Mouse (Mus musculus) neural tube, embryonic 11.5 days (tissue): Measurements from ENCODE around the gene Smyd5. TPM values are rescaled to one million over a fixed set of nuclear protein-coding genes. Genes with fewer than 3 reads are reported as not detected.

ENCODE experiments used
- ATAC-seq: fragments of 200-750 bp; cut with Nextera tagmentation; 2 replicates; pipeline ENCODE4 v1.8.0; 2017; ENCODE audit warnings: moderate number of reproducible peaks, mild to moderate bottlenecking, moderate TSS enrichment, moderate library complexity; ENCODE audit not compliant: insufficient read depth, low FRiP score, low TSS enrichment
- DNase-seq: peaks from one replicate; pipeline ENCODE4 v3.0.0-alpha.2; 2015; ENCODE audit warnings: low spot score
- H3K27ac ChIP-seq: fragments of 300-500 bp; sonication (generic); 2 replicates; pipeline ENCODE4 v1.5.1; 2014; ENCODE audit warnings: low read depth, mild to moderate bottlenecking, low read length
- H3K27me3 ChIP-seq: fragments of 300-500 bp; sonication (generic); 2 replicates; pipeline ENCODE4 v1.6.1; 2014; ENCODE audit warnings: mild to moderate bottlenecking, low read length, mixed read lengths; ENCODE audit not compliant: control insufficient read depth, insufficient read depth
- H3K36me3 ChIP-seq: fragments of 300-500 bp; sonication (generic); 2 replicates; pipeline ENCODE4 v1.6.1; 2014; ENCODE audit warnings: mild to moderate bottlenecking, low read length, moderate library complexity, mixed read lengths; ENCODE audit not compliant: control insufficient read depth, insufficient read depth
- H3K4me1 ChIP-seq: fragments of 300-500 bp; sonication (generic); 2 replicates; pipeline ENCODE4 v1.6.1; 2014; ENCODE audit warnings: low read length, mixed read lengths; ENCODE audit not compliant: control insufficient read depth, insufficient read depth
- H3K4me2 ChIP-seq: fragments of 300-500 bp; sonication (generic); 2 replicates; pipeline ENCODE4 v1.6.1; 2014; ENCODE audit warnings: low read depth, mild to moderate bottlenecking, moderate library complexity
- H3K4me3 ChIP-seq: fragments of 300-500 bp; sonication (generic); 2 replicates; pipeline ENCODE4 v1.5.1; 2014; ENCODE audit warnings: low read depth, low read length
- H3K9ac ChIP-seq: fragments of 300-500 bp; sonication (generic); 2 replicates; pipeline ENCODE4 v1.6.1; 2014; ENCODE audit warnings: mild to moderate bottlenecking, low read length
- H3K9me3 ChIP-seq: fragments of 300-500 bp; sonication (generic); 2 replicates; pipeline ENCODE4 v1.6.1; 2016; ENCODE audit warnings: low read length; ENCODE audit not compliant: control insufficient read depth
- WGBS: fragments of 180-500 bp; shearing (Covaris S2); extraction: QIAGEN DNeasy Blood & Tissue Kit; methylation state at CpG from one replicate; pipeline ENCODE4 v1.1.7; 2014; 5-methylcytosine and 5-hydroxymethylcytosine counted together
- polyA plus RNA-seq: library from polyadenylated mRNA; unstranded; fragments of >200 nt; fragmentation: Nextera tagmentation; extraction: Ambion mirVana; gene quantifications from 2 replicates; pipeline ENCODE4 v1.2.1, GENCODE M21; 2014

Smyd5 gene
- polyA plus RNA-seq, 1 experiment from 2014 or later: 56.9 TPM

DNA sequence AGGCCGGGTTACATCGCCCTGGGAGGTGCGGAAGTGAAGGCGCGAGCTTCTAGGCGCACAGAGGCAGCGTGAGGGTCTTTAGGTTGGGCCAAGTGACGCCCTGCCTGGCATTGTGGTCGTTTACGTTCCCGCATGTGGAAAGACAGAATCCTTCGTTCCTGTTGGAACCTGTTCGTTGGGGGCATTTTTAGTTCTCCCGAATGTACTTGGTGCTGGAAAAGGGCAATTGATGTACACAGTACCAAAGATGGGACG is 20.5 kb downstream of the Smyd5 start:
- H3K4me1 ChIP-seq: peaks cover 18% of the 10 kb centered on the region
- ATAC-seq: no peak

DNA sequence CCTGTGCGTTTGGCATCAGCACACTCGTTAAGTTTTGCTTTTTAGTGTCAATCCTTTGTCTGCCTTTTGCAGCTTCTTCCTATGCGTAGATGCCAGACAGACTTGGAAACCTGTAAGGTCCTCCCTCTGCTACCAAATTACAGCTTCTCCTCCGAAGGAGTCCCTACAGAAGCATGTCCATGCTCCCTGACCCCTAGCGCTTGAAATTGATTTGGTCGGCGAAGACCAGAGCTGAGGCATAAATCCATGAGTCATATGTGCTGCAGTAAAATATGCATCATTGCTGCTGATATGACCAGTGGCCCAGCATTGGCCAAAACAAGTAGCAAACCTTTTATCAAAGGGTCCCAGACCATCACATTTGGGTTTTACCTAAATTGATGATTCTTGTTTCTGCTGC is 21.0 kb downstream of the Smyd5 start:
- Histone ChIP-seq H3K9me3 (no peaks in the 10 kb centered on the region), H3K27me3 (no peaks in the 10 kb centered on the region), H3K27ac (0 out of 2 replicates have a peak overlapping the region, but pooled peaks have one; percentile 93), H3K9ac (peak overlapping the region; percentile 96), H3K4me2 (peak overlapping the region; percentile 89), H3K4me1 (peaks cover 18% of the 10 kb centered on the region), H3K4me3 (peak overlapping the region; percentile 90), H3K36me3 (no peaks in the 10 kb centered on the region)
- WGBS: 19% methylated on average over 7 of the region's 7 CpGs
- ATAC-seq (no peak), DNase-seq (no peak)

More for the DNA sequence above, 20.5 kb downstream of the Smyd5 start:
- H3K4me3 ChIP-seq: peak overlapping the region; percentile 90
- WGBS: under 1% methylated on average over 15 of the region's 15 CpGs
- no peak for DNase-seq
- peak overlapping the region; percentile 93 for H3K27ac ChIP-seq
- no peaks in the 10 kb centered on the region for H3K27me3 ChIP-seq
- peak overlapping the region; percentile 89 for H3K4me2 ChIP-seq
- peak overlapping the region; percentile 96 for H3K9ac ChIP-seq
- H3K36me3 ChIP-seq: no peaks in the 10 kb centered on the region
- no peaks in the 10 kb centered on the region for H3K9me3 ChIP-seq

DNA sequence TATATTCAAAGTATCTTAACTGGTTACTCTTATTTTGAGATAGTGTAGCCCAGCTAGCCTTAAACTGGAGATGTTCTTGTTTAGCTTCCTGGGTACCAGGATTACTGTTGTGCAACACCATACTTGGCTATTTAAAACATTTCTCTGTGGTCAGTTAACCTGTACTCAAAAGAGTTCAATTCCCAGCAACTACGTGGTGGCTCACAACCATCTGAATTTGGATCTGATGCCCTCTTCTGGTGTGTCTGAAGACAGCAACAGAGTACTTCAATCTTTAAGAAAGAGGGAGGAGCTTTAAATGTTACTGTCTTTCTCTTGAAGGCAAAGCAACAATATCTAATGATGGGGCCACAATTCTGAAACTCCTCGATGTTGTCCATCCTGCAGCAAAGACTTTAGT is 27.8 kb downstream of the Smyd5 start:
- no peak overlapping the region for H3K27ac ChIP-seq
- ATAC-seq: no peak
- no peaks in the 10 kb centered on the region for H3K27me3 ChIP-seq
- 88% methylated on average over 2 of the region's 2 CpGs for WGBS
- H3K4me2 ChIP-seq: no peak overlapping the region
- DNase-seq: no peak
- H3K9me3 ChIP-seq: no peaks in the 10 kb centered on the region
- no peak overlapping the region for H3K9ac ChIP-seq
- H3K36me3 ChIP-seq: peaks cover 25% of the 10 kb centered on the region
- no peaks in the 10 kb centered on the region for H3K4me1 ChIP-seq
- no peak overlapping the region for H3K4me3 ChIP-seq

DNA sequence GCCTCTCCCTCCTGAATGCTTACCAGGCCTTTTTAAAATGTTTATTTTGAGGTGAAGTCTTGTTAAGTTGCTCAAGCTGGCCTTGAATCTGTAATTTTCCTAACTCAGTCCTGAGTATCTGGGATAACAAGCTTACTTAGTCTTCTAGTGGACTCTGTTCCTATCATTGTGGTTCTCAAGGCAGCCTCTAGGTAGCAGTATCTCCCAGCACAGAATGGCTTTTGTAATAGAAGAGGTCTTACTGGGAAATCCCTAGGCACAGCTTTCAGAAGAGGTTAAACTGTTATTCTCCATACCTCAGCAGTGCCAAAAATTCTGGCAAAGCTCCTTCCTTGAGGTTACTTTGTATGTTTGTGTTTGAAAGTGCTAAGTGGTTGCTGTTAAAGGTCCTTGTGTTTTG is 33.6 kb downstream of the Smyd5 start:
- ATAC-seq (no peak), DNase-seq (no peak)
- Histone ChIP-seq H3K4me3 (no peak overlapping the region), H3K36me3 (peaks cover 39% of the 10 kb centered on the region), H3K9me3 (no peaks in the 10 kb centered on the region), H3K27me3 (no peaks in the 10 kb centered on the region), H3K4me2 (no peak overlapping the region), H3K4me1 (no peaks in the 10 kb centered on the region), H3K27ac (no peak overlapping the region), H3K9ac (no peak overlapping the region)

DNA sequence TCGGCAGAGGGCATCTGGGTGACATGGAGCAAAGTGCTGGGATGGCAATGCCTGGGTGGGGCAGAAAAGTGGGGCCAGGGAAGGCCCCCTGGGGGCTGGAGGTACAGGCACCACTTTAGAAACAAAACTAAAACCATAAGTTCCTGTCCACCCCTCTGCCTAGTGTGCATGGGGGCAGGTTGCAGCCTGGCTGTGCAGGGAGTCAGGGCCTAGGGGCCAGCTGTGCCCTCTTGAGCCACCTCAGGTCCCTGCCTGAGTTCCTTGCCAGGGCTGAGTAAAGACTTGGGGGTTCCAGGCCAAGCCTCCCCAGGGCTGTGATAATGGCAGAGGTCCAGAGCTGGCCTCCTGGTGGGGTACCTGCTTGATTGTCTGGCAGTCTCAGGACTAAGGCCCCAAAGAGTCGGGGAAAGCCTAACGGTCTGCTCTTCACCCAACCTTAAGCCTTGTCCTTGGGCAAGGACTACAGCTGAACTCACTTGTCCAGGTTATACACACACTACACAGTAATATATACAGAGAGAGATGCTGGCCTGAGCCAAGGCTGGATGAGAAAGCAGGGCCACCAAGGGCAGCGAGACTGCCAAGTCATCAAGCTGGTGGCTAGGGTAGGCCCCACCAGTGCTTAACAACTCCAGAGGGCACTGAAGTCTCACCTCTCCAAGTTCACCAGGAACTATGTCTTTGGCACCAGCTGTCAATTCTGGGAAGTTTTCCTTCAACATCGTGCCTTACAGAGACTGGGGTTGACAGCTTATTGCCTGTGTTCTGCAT is 38.1 kb downstream of the Smyd5 start:
- no peak for ATAC-seq
- H3K36me3 ChIP-seq: peaks cover 20% of the 10 kb centered on the region

DNA sequence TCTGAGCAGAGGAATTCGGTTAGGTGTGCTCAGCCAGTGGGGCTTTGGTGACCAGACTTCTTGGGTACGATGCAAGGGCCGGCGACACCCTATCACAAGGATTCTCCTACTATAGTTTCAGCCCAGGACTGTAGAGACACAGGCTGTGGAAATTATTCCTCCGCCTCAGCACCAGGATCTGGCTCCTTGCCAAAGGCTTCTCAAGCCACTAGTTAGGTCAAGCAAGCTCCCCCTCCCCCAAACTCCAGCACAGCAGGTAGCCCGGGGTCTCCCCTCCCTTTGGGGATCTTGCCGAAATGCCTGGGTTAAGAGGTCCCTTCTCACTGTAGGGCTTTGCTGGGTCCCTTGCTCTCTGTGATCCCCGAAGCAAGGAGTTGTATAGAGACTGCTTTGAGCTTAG is 40.2 kb downstream of the Smyd5 start:
- H3K9me3 ChIP-seq: no peaks in the 10 kb centered on the region
- no peak overlapping the region for H3K4me3 ChIP-seq
- no peaks in the 10 kb centered on the region for H3K27me3 ChIP-seq
- no peak overlapping the region for H3K4me2 ChIP-seq
- H3K9ac ChIP-seq: no peak overlapping the region
- WGBS: 73% methylated on average over 8 of the region's 8 CpGs
- H3K4me1 ChIP-seq: no peaks in the 10 kb centered on the region
- no peak overlapping the region for H3K27ac ChIP-seq
- ATAC-seq (no peak), DNase-seq (no peak)
- H3K36me3 ChIP-seq: peaks cover 7% of the 10 kb centered on the region

More for the DNA sequence above, 38.1 kb downstream of the Smyd5 start:
- Histone ChIP-seq H3K4me2 (no peak overlapping the region), H3K4me1 (no peaks in the 10 kb centered on the region), H3K9ac (no peak overlapping the region), H3K9me3 (no peaks in the 10 kb centered on the region), H3K27me3 (no peaks in the 10 kb centered on the region), H3K27ac (0 out of 2 replicates have a peak overlapping the region, but pooled peaks have one; percentile 10), H3K4me3 (no peak overlapping the region)
- WGBS: 80% methylated on average over 5 of the region's 5 CpGs
- DNase-seq: no peak

DNA sequence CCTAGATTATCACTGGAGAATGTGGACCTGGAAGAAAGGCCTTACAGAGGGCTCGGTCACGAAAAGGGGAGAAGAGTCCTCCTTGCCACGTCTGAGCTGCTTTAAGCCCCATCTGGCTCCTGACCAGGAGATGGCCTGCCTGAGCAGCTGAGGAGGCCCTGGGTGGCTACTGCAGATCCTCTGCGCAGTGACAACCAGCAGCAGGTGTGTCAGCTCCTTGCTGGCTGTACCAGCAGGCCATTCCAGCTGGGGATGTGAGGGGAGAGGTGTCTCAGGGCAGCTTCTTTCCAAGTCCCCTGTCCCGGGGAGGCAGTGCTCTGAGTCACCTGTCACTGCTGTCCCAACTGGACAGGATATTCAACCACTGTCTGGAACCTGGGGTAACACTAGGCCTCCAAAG is 40.8 kb downstream of the Smyd5 start:
- Histone ChIP-seq H3K9me3 (no peaks in the 10 kb centered on the region), H3K27ac (no peak overlapping the region), H3K27me3 (0 out of 2 replicates have a peak, but pooled peaks cover under 1% of the 10 kb centered on the region), H3K9ac (no peak overlapping the region), H3K4me1 (no peaks in the 10 kb centered on the region), H3K36me3 (peaks cover 4% of the 10 kb centered on the region), H3K4me3 (no peak overlapping the region), H3K4me2 (no peak overlapping the region)
- WGBS: 51% methylated on average over 5 of the region's 5 CpGs
- ATAC-seq (no peak), DNase-seq (no peak)

DNA sequence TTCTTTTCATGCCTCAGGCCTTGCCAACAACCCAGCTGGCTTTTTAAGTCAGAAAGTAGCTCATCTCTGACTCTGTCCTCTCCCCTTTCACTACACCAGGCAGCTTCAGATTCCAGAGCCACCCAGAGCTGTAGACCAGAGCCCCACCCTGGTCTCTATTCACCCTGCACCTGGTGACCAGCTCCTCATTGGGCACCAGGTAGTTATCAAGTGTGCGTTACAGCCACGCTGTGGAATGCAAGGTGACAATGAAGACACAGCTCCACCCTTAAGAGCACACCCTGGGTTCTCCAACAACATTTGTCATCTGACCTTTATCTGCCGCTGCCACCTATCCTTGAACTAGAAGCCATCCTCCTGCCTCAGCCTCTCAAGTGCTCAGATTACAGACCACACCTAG is 43.8 kb downstream of the Smyd5 start:
- H3K4me3 ChIP-seq: no peak overlapping the region
- no peaks in the 10 kb centered on the region for H3K9me3 ChIP-seq
- no peaks in the 10 kb centered on the region for H3K4me1 ChIP-seq
- H3K4me2 ChIP-seq: no peak overlapping the region
- ATAC-seq: no peak
- no peak overlapping the region for H3K9ac ChIP-seq
- 77% methylated on average over 3 of the region's 3 CpGs for WGBS
- no peak overlapping the region for H3K27ac ChIP-seq
- DNase-seq: no peak
- H3K27me3 ChIP-seq: peaks cover 4% of the 10 kb centered on the region; the same call in 1 of the 2 replicates
- no peaks in the 10 kb centered on the region; the same call in 1 of the 2 replicates for H3K36me3 ChIP-seq

DNA sequence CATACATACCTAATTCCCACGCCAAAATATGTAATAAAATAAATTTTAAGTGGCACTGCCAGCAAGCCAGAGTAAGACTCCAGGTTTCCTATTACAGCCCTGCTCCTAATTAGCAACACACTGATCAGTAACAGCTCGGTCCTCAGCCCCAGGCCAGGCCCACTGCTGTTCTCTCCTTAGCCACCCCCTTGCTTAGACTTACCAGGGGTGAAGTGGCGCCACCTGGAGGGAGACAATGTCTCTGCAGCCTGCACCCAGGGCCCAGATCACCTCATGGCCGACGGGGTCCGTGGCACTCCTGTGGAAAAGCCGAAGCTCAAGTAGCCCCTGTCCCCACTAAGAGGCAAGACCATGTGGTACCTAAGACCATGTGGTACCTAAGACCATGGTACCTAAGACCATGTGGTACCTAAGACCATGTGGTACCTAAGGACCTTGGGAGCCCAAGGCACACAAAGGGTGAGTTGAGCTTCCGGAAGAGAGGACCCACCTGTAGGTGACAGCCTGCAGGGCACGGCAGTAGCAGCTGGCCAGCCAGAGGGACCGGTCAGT is 45.7 kb downstream of the Smyd5 start:
- Histone ChIP-seq H3K36me3 (no peaks in the 10 kb centered on the region), H3K4me3 (no peak overlapping the region), H3K27me3 (peaks cover 8% of the 10 kb centered on the region), H3K4me2 (no peak overlapping the region), H3K4me1 (no peaks in the 10 kb centered on the region), H3K27ac (no peak overlapping the region), H3K9me3 (no peaks in the 10 kb centered on the region), H3K9ac (no peak overlapping the region)
- ATAC-seq (no peak), DNase-seq (peak; percentile 34)
- 28% methylated on average over 10 of the region's 10 CpGs for WGBS
